Mouse (Mus musculus): ENCODE data around the gene Slc44a5. TPM values are rescaled to one million over a fixed set of nuclear protein-coding genes. Genes with fewer than 3 reads are reported as not detected.

Slc44a5 gene
- polyA plus RNA-seq, 1 experiment from 2014 or later, result 0.56 TPM

DNA sequence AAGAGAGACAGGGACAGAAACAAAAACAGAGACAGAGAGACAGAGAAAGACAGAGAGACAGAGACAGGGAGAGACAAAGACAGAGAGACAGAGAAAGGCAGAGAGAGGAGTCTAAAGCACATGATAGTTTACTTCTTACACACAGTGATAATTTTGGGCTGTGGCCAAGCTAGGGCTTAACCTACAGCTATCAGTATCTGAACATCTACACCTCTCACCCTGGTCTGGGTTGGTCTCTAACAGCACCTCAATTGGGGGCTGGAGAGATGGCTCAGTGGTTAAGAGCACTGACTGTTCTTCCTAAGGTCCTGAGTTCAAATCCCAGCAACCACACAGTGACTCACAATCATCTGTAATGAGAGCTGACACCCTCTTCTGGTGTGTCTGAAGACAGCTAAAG lies 325.3 kb downstream of the Slc44a5 start:
- Histone ChIP-seq H3K36me3 (ENCODE audit: control insufficient read depth, insufficient read depth) (no peaks in the 10 kb centered on the region), H3K9me3 (replicated peaks; ENCODE audit: control insufficient read depth, low read length) (no peaks in the 10 kb centered on the region), H3K4me2 (ENCODE audit: low read depth, low read length) (no peak overlapping the region), H3K4me3 (ENCODE audit: low read length) (no peak overlapping the region), H3K27me3 (ENCODE audit: control insufficient read depth, insufficient read depth, low read length) (no peaks in the 10 kb centered on the region), H3K9ac (ENCODE audit: low read length) (no peak overlapping the region), H3K4me1 (ENCODE audit: control insufficient read depth, insufficient read depth, low read length) (no peaks in the 10 kb centered on the region; the same call in 1 of the 2 replicates), H3K27ac (ENCODE audit: low read length) (no peak overlapping the region)
- ATAC-seq (replicated peaks; ENCODE audit: extremely low read depth, insufficient read depth, low FRiP score), result no peak

DNA sequence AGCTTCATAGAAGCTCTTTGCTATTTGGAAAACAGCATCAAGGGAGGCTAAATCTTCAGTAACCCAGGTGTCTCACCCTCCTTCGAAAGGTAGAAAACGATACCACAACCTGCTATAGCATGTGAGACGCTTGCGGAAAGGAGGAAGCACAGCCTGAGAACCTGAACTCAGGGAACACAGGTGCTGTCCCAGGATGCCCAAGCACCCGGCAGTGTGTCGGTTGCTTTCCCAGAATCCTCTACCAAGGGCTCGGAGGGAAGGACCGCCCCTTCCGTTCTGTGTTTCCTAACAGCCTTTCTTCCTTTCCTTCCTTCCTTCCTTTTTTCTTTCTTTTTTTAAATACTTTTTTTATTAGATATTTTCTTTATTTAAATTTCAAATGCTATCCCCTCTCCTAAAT lies 326.8 kb downstream of the Slc44a5 start:
- Histone ChIP-seq H3K4me2 (ENCODE audit: low read depth, low read length) (no peak overlapping the region), H3K4me1 (ENCODE audit: control insufficient read depth, insufficient read depth, low read length) (no peaks in the 10 kb centered on the region), H3K27ac (ENCODE audit: low read length) (no peak overlapping the region), H3K36me3 (ENCODE audit: control insufficient read depth, insufficient read depth) (no peaks in the 10 kb centered on the region), H3K4me3 (ENCODE audit: low read length) (no peak overlapping the region), H3K27me3 (ENCODE audit: control insufficient read depth, insufficient read depth, low read length) (no peaks in the 10 kb centered on the region), H3K9ac (ENCODE audit: low read length) (no peak overlapping the region), H3K9me3 (replicated peaks; ENCODE audit: control insufficient read depth, low read length) (no peaks in the 10 kb centered on the region)
- WGBS, result 88% methylated on average over 9 of the region's 9 CpGs
- ATAC-seq (replicated peaks; ENCODE audit: extremely low read depth, insufficient read depth, low FRiP score), result no peak

DNA sequence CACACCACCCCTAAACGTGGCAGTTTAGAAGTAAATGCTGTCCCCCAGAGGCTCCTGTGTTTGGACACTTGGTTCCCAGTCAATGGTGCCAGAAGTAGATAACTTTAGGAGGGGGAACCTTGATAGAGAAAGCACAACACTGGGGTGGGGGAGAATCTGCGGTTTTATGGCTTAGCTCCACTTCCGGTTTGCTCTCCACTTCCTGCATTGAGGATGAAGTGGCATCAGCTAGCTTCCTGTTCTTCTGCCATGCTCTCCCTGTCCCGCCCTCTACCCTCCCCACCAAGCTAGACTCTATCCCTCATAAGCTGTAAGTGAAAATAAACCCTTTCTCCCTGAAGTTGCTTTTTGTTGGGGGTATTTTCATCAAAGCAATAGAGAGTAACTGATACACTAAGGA lies 327.9 kb downstream of the Slc44a5 start:
- Histone ChIP-seq H3K4me2 (ENCODE audit: low read depth, low read length) (no peak overlapping the region), H3K36me3 (ENCODE audit: control insufficient read depth, insufficient read depth) (no peaks in the 10 kb centered on the region), H3K9me3 (replicated peaks; ENCODE audit: control insufficient read depth, low read length) (no peaks in the 10 kb centered on the region), H3K27me3 (ENCODE audit: control insufficient read depth, insufficient read depth, low read length) (no peaks in the 10 kb centered on the region), H3K27ac (ENCODE audit: low read length) (no peak overlapping the region), H3K4me3 (ENCODE audit: low read length) (no peak overlapping the region), H3K4me1 (ENCODE audit: control insufficient read depth, insufficient read depth, low read length) (no peaks in the 10 kb centered on the region), H3K9ac (ENCODE audit: low read length) (no peak overlapping the region)
- WGBS, result 78% methylated on average over 4 of the region's 4 CpGs
- no peak for ATAC-seq (replicated peaks; ENCODE audit: extremely low read depth, insufficient read depth, low FRiP score)

DNA sequence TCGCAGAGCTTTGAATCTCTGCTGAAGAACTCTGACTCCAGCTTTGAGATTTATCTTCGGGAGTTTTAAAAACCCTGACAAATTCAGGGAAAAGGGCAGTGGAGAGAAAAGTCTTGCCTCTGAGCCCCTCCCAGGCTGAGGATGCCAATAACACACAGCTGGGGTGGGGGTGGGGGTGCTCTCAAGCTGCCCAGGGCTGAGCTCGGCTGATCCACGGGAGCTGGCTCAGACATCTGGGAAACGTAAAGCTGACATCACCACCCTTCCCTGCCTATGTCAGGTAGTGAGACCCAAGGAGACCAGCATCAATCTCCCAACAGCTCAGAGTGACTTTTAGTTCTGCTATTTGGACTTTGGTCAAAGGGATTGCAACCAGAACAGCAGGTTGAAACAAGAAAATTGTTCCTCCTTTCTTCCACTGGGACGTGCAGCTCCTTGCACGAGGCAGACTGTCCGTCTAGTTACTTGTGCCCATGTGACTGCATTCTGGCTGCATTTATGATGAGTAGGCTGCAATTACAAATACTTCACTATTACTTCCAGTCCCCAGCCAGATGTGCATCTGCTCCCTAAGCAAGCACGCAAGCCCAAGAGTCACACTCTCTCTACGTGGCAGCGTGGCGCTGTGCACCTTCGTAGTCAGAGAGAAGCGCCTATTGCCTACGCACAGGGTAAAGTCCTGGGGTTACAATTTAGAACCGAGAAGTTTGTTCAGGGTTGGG lies 332.1 kb downstream of the Slc44a5 start:
- WGBS, result 60% methylated on average over 16 of the region's 16 CpGs
- Histone ChIP-seq H3K9me3 (replicated peaks; ENCODE audit: control insufficient read depth, low read length) (no peaks in the 10 kb centered on the region), H3K36me3 (ENCODE audit: control insufficient read depth, insufficient read depth) (no peaks in the 10 kb centered on the region), H3K4me3 (ENCODE audit: low read length) (no peak overlapping the region), H3K27me3 (ENCODE audit: control insufficient read depth, insufficient read depth, low read length) (no peaks in the 10 kb centered on the region), H3K9ac (ENCODE audit: low read length) (no peak overlapping the region), H3K27ac (ENCODE audit: low read length) (no peak overlapping the region), H3K4me1 (ENCODE audit: control insufficient read depth, insufficient read depth, low read length) (no peaks in the 10 kb centered on the region), H3K4me2 (ENCODE audit: low read depth, low read length) (no peak overlapping the region)
- no peak for ATAC-seq (replicated peaks; ENCODE audit: extremely low read depth, insufficient read depth, low FRiP score)

DNA sequence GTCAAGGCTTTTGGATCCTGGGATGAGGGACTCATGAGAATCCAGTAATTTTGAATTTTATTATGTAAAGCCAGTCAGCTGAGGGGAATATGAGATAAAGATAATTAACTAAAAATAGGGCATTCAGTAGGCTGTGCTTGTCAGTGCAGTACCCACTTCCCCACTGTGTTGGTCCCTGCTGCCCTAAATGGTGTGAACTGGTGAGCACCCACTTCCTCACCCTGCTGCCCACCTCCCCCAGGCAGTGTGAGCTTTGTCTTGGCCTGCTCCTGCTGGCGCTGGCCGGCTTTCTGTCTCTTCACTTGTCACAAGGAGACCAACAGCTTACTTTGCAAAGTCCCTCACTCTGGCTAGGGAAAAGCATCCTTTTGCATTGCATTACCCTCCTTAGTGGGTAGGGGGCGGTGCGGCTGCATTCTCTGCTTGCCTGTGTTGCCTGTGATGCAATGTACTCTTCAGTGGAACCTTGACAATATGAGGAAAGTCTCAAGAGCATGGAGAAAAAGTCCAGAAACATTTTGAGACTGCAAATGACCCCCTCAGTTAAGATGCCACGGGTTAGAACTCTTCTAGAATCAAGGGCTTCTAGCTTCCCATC lies 344.5 kb downstream of the Slc44a5 start:
- H3K27me3 ChIP-seq (ENCODE audit: control insufficient read depth, insufficient read depth, low read length), result peaks cover 7% of the 10 kb centered on the region; the same call in 1 of the 2 replicates
- H3K27ac ChIP-seq (ENCODE audit: low read length), result no peak overlapping the region
- no peaks in the 10 kb centered on the region for H3K9me3 ChIP-seq (replicated peaks; ENCODE audit: control insufficient read depth, low read length)
- no peak overlapping the region for H3K9ac ChIP-seq (ENCODE audit: low read length)
- no peaks in the 10 kb centered on the region for H3K36me3 ChIP-seq (ENCODE audit: control insufficient read depth, insufficient read depth)
- H3K4me3 ChIP-seq (ENCODE audit: low read length), result no peak overlapping the region
- WGBS, result 12% methylated on average over 5 of the region's 5 CpGs
- no peak overlapping the region for H3K4me2 ChIP-seq (ENCODE audit: low read depth, low read length)
- ATAC-seq (replicated peaks; ENCODE audit: extremely low read depth, insufficient read depth, low FRiP score), result no peak
- no peaks in the 10 kb centered on the region for H3K4me1 ChIP-seq (ENCODE audit: control insufficient read depth, insufficient read depth, low read length)

Other genes with a start within 250 kb of the Slc44a5 start
- gene St6galnac3, start 248.3 kb upstream of the Slc44a5 start, polyA plus RNA-seq (2015; fragmentation: Nextera tagmentation; extraction: Ambion mirVana), result 20.1 and 20.8 TPM in 2 replicates
- 0.14 and 0.15 TPM in 2 replicates for gene Asb17, start 129.2 kb upstream of the Slc44a5 start, polyA plus RNA-seq (2015; fragmentation: Nextera tagmentation; extraction: Ambion mirVana)
- 0.12 TPM in 2 replicates for gene Msh4, start 67.3 kb upstream of the Slc44a5 start, polyA plus RNA-seq (2015; fragmentation: Nextera tagmentation; extraction: Ambion mirVana)
- gene Rabggtb, start 60.4 kb upstream of the Slc44a5 start, polyA plus RNA-seq (2015; fragmentation: Nextera tagmentation; extraction: Ambion mirVana), result 56.9 and 64.3 TPM in 2 replicates
- 335 and 384 TPM in 2 replicates for gene Acadm, start 28.8 kb upstream of the Slc44a5 start, polyA plus RNA-seq (2015; fragmentation: Nextera tagmentation; extraction: Ambion mirVana)